Mouse (Mus musculus): ENCODE data around the gene Adck1. TPM values are rescaled to one million over a fixed set of nuclear protein-coding genes. Genes with fewer than 3 reads are reported as not detected.

The Adck1 gene
- polyA plus RNA-seq, 1 experiment from 2014 or later = 11.2 TPM

DNA sequence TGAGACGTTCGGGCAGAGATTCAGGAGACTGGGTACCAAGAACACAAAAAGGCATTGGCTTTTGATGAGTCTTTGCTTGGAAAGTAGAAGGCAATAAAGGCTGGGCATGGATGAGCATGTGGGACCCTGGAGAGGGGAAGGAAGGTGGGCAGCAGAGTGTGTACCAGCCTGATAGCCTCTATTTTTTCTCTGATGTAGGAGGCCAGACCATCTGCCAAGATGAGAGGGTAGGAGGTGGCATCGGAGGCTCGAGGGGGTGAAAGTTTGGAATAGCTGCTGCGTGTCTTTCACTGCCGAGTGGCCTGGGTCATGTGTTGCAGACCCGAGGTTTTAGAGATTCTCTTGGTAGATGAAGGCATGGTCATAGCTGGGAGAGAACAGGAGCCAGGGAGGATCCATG is 72.8 kb downstream of the Adck1 start:
- Histone ChIP-seq H3K9ac (ENCODE audit: low read depth, low read length) (no peak overlapping the region), H3K27me3 (ENCODE audit: control insufficient read depth, insufficient read depth, low read length) (no peaks in the 10 kb centered on the region), H3K27ac (ENCODE audit: low read depth, low read length) (no peak overlapping the region), H3K36me3 (ENCODE audit: control insufficient read depth, insufficient read depth, low read length) (no peaks in the 10 kb centered on the region), H3K9me3 (ENCODE audit: control insufficient read depth, low read length) (no peaks in the 10 kb centered on the region), H3K4me2 (replicated peaks; ENCODE audit: low read depth, low read length) (no peak overlapping the region), H3K4me3 (ENCODE audit: low read depth, low read length) (no peak overlapping the region), H3K4me1 (replicated peaks; ENCODE audit: control insufficient read depth, insufficient read depth, low read length) (no peaks in the 10 kb centered on the region)
- DNase-seq (ENCODE audit: low spot score) = no peak
- no peak for ATAC-seq (ENCODE audit: low FRiP score)
- WGBS = 94% methylated on average over 7 of the region's 7 CpGs

DNA sequence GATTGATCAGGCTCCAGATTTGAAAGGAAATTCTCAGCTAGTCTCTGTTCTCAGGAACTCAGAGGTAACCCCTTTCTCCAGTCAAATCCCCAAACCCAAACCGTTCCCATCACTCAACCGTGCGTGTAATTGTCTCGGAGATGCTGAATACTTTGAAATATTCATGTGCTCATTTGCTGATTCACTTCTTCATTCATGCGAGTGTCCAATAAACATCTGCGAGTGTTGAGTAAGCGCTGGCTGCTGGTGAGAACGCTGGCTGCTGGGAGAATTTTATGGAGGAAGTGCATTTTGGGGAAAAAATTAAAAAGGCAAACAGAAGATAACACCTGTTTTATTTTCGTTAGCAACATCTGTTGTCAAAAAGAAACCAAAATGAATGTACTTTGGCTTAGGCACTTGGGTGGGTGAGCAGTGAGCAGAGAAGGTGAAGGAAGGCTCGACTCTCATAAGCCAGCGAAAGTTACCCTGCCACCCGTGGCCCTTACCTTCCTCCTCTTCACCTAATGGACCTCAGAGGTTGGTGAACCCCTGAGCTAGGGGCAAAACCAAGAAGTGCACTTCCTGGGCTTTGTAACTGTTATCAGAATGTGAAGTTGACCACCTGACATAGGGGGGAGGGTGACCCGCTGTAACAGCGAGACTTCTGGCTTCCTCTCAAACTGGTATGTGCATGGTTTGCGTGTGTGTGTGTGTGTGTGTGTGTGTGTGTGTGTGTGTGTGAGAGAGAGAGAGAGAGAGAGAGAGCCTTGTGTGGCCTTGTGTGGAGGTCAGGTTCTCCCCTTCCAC is 76.8 kb downstream of the Adck1 start:
- DNase-seq (ENCODE audit: low spot score) = no peak
- ATAC-seq (ENCODE audit: low FRiP score) = no peak
- Histone ChIP-seq H3K27ac (ENCODE audit: low read depth, low read length) (no peak overlapping the region), H3K4me2 (replicated peaks; ENCODE audit: low read depth, low read length) (no peak overlapping the region), H3K36me3 (ENCODE audit: control insufficient read depth, insufficient read depth, low read length) (no peaks in the 10 kb centered on the region), H3K4me1 (replicated peaks; ENCODE audit: control insufficient read depth, insufficient read depth, low read length) (no peaks in the 10 kb centered on the region), H3K27me3 (ENCODE audit: control insufficient read depth, insufficient read depth, low read length) (no peaks in the 10 kb centered on the region), H3K4me3 (ENCODE audit: low read depth, low read length) (no peak overlapping the region), H3K9ac (ENCODE audit: low read depth, low read length) (no peak overlapping the region), H3K9me3 (ENCODE audit: control insufficient read depth, low read length) (no peaks in the 10 kb centered on the region)
- 84% methylated on average over 15 of the region's 15 CpGs for WGBS

DNA sequence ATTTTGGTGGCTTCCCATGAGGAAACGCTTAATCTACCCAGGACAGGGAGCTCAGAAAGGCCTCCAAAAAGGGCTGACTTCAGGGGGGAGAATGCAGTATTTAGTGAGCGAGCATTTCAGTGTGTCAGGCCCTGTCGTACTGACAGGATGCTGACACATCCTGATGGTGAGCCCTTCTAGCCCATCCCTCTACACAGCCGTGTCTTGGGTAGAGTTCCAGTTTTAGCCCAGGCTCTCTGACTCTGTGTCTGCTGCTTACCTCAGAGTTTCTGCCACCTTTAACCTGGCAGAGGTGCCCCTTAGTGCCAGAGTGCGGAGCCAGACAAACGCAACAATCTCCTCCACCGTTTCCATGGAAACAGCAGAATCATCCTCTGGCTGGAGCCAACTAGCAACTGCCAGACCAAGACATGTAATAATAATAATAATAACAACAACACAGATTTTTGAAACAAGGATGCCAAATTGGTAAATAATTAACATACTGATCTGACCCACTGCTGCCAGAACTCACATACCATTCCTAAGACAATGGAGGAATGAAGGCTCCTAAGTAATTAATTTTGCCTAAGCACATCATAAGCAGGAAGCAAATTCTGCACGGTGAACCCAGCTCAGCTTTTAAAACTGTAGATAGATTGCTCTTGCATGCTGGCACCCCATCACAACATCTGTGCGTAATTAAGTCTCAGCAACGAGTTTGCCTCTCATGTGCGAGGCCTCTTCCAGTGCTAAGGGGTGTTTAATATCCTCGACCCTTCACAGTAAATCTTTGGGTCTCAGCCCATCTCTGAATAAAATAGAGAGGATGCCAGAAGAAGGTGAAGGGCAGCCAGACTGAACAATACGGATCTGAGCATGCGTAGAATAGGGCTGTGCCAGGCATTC is 81.8 kb downstream of the Adck1 start:
- Histone ChIP-seq H3K4me2 (replicated peaks; ENCODE audit: low read depth, low read length) (no peak overlapping the region), H3K27me3 (ENCODE audit: control insufficient read depth, insufficient read depth, low read length) (no peaks in the 10 kb centered on the region), H3K9ac (ENCODE audit: low read depth, low read length) (no peak overlapping the region), H3K9me3 (ENCODE audit: control insufficient read depth, low read length) (no peaks in the 10 kb centered on the region), H3K27ac (ENCODE audit: low read depth, low read length) (no peak overlapping the region), H3K4me3 (ENCODE audit: low read depth, low read length) (no peak overlapping the region), H3K36me3 (ENCODE audit: control insufficient read depth, insufficient read depth, low read length) (no peaks in the 10 kb centered on the region), H3K4me1 (replicated peaks; ENCODE audit: control insufficient read depth, insufficient read depth, low read length) (no peaks in the 10 kb centered on the region)
- WGBS = 81% methylated on average over 14 of the region's 14 CpGs
- DNase-seq (ENCODE audit: low spot score) (no peak), ATAC-seq (ENCODE audit: low FRiP score) (no peak)

DNA sequence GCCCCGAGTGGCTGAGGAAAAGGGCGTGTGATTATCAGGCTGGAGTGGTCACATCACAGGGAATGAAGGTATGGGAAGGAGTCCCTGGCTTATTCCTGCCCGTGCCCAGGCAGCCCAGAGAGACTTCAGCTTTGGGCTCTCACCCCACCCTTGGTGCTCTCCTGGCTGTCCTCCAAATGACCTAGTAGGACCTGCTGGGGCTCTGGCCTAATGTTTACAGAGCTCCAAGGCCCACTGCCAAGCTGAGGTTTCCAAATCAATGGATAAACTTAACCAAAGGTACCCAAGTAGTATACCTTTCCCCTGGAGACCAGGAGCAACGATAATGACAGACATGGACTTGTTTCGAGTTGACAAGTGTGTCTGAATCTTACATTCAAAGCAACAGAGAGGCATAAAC is 83.7 kb downstream of the Adck1 start:
- no peak for ATAC-seq (ENCODE audit: low FRiP score)
- H3K27ac ChIP-seq (ENCODE audit: low read depth, low read length) = no peak overlapping the region

DNA sequence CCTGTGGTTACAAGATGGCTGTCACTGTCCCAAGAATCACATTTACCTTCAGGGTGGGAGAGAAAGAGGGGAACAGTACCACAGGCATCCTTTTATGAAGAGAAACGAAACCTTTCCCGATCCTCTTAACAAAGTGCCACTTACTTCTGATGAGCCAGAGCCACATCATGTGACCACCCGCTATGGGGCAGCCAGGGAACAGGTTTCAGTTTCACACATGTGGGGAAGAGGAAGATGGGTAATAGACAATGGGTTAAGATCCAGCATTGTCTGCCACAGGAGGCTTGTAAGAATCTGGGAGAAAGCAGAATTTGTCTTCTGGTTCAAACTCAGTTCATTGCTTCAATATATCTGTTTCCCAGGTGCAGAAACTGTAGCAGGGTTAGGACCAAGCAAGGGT is 85.1 kb downstream of the Adck1 start:
- H3K36me3 ChIP-seq (ENCODE audit: control insufficient read depth, insufficient read depth, low read length) = no peaks in the 10 kb centered on the region
- ATAC-seq (ENCODE audit: low FRiP score) = no peak
- no peaks in the 10 kb centered on the region for H3K9me3 ChIP-seq (ENCODE audit: control insufficient read depth, low read length)
- no peaks in the 10 kb centered on the region for H3K4me1 ChIP-seq (replicated peaks; ENCODE audit: control insufficient read depth, insufficient read depth, low read length)
- no peak overlapping the region for H3K4me3 ChIP-seq (ENCODE audit: low read depth, low read length)
- no peak overlapping the region for H3K4me2 ChIP-seq (replicated peaks; ENCODE audit: low read depth, low read length)
- no peaks in the 10 kb centered on the region for H3K27me3 ChIP-seq (ENCODE audit: control insufficient read depth, insufficient read depth, low read length)
- DNase-seq (ENCODE audit: low spot score) = no peak
- H3K27ac ChIP-seq (ENCODE audit: low read depth, low read length) = no peak overlapping the region
- 86% methylated on average over 3 of the region's 3 CpGs for WGBS
- H3K9ac ChIP-seq (ENCODE audit: low read depth, low read length) = no peak overlapping the region

More for the DNA sequence above, 83.7 kb downstream of the Adck1 start:
- Histone ChIP-seq H3K4me3 (ENCODE audit: low read depth, low read length) (no peak overlapping the region), H3K36me3 (ENCODE audit: control insufficient read depth, insufficient read depth, low read length) (no peaks in the 10 kb centered on the region), H3K4me1 (replicated peaks; ENCODE audit: control insufficient read depth, insufficient read depth, low read length) (no peaks in the 10 kb centered on the region), H3K9me3 (ENCODE audit: control insufficient read depth, low read length) (no peaks in the 10 kb centered on the region), H3K4me2 (replicated peaks; ENCODE audit: low read depth, low read length) (no peak overlapping the region), H3K9ac (ENCODE audit: low read depth, low read length) (no peak overlapping the region), H3K27me3 (ENCODE audit: control insufficient read depth, insufficient read depth, low read length) (no peaks in the 10 kb centered on the region)
- DNase-seq (ENCODE audit: low spot score) = no peak
- 85% methylated on average over 5 of the region's 5 CpGs for WGBS

DNA sequence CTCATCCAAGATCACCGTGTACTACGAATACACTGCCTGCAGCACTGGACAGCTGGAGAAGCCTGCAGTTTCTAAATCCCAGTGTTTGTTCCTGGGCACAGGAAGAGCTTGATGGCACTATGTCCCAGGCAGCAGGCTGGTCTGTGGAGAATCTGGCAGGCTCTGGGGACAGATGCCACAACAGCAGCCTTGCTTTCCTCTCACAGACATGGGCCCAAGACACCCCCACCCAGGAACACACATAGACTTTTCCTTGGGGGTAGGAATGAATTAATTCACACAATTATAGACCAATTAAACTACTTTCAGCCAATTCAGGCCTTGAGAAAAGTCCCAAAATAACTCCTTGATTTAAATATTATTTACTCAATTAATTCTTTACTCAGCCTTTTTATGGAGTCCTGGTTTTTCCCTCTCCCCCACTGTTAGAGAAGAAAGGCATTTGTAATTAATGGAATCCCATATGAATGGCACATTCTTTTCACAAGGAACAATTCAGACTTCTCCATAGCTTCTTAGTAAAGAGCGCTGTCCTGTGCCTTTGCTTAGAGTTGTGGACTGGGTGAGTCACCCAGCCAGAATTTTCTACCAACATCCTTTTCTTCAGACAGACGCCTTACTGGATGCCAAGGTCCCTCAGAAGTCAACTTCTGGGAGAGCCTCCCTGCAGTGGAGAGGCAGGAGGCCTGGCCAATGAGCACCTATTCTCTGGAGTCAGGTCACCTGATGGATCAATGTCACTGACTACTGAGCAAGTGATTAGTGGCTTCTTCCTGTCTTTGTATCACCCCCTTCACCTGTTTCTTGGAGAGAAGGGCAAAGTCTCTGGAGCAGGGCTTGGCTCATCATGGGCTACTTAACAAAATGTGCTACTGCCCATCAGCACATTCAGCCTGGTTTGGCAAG is 90.6 kb downstream of the Adck1 start:
- Histone ChIP-seq H3K9me3 (ENCODE audit: control insufficient read depth, low read length) (no peaks in the 10 kb centered on the region), H3K9ac (ENCODE audit: low read depth, low read length) (no peak overlapping the region), H3K4me1 (replicated peaks; ENCODE audit: control insufficient read depth, insufficient read depth, low read length) (no peaks in the 10 kb centered on the region), H3K4me2 (replicated peaks; ENCODE audit: low read depth, low read length) (no peak overlapping the region), H3K27me3 (ENCODE audit: control insufficient read depth, insufficient read depth, low read length) (no peaks in the 10 kb centered on the region), H3K36me3 (ENCODE audit: control insufficient read depth, insufficient read depth, low read length) (no peaks in the 10 kb centered on the region), H3K4me3 (ENCODE audit: low read depth, low read length) (no peak overlapping the region), H3K27ac (ENCODE audit: low read depth, low read length) (no peak overlapping the region)
- ATAC-seq (ENCODE audit: low FRiP score) (no peak), DNase-seq (ENCODE audit: low spot score) (no peak)
- WGBS = 76% methylated on average over 4 of the region's 4 CpGs

DNA sequence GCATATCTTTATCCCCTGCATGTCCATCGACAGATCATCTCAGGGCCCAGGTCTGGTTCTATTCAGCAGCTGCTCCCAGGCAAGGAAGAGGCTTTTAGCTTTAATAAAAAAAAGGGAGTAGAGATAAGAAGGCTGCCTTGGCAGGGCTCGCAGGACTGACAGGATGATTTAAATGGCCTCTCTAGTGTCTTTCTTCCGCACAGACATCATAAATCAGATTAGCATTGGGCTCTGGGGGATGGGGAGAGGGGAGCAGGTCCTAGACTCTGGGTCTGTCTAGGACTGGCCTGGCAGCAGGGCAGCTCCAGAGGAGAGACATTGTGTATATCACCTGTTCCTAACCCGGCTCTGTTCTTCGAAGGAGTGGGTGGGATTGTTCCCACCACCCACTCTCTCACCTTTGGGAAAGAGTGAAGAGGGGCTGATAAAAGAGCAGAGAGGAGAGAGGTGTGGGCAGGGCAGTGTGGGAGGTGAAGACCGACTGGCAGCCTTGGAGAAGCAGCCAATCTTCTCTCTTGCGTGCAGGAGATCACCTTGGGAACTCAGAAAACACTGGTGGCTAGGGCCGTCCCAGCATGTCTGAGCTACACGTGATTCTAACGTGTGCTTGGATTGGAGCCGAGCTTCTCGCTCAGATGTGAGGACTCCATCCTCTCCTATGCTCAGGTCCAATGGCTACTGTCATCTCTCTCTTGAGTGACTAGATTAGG is 94.5 kb downstream of the Adck1 start:
- H3K36me3 ChIP-seq (ENCODE audit: control insufficient read depth, insufficient read depth, low read length) = 0 out of 2 replicates have a peak, but pooled peaks cover 2% of the 10 kb centered on the region
- no peak overlapping the region for H3K9ac ChIP-seq (ENCODE audit: low read depth, low read length)
- 86% methylated on average over 12 of the region's 12 CpGs for WGBS
- H3K27me3 ChIP-seq (ENCODE audit: control insufficient read depth, insufficient read depth, low read length) = no peaks in the 10 kb centered on the region
- H3K4me1 ChIP-seq (replicated peaks; ENCODE audit: control insufficient read depth, insufficient read depth, low read length) = no peaks in the 10 kb centered on the region
- H3K27ac ChIP-seq (ENCODE audit: low read depth, low read length) = no peak overlapping the region
- H3K4me2 ChIP-seq (replicated peaks; ENCODE audit: low read depth, low read length) = no peak overlapping the region
- DNase-seq (ENCODE audit: low spot score) = no peak
- H3K4me3 ChIP-seq (ENCODE audit: low read depth, low read length) = no peak overlapping the region
- H3K9me3 ChIP-seq (ENCODE audit: control insufficient read depth, low read length) = no peaks in the 10 kb centered on the region
- ATAC-seq (ENCODE audit: low FRiP score) = peak; percentile 46

DNA sequence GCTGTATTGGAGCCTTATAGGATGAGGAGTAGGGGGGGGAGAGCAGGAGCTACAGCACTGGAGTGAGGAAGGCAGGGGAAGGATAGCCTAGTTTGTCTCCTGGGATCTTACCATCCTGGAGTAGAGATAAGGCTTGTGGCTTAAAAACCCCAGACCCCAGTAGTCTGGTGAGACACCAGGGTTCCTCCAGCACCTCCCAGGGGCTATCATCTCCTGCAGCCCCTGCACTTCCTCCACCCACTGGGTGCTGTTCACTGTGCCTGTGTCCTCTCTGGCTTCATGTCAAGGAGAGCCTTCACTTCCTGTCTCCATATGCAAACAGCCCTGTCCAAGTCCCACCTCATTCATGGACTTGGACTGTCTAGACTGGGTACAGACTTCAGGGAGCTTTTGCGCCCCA is 96.7 kb downstream of the Adck1 start:
- Histone ChIP-seq H3K4me3 (ENCODE audit: low read depth, low read length) (no peak overlapping the region), H3K4me2 (replicated peaks; ENCODE audit: low read depth, low read length) (no peak overlapping the region), H3K27me3 (ENCODE audit: control insufficient read depth, insufficient read depth, low read length) (no peaks in the 10 kb centered on the region), H3K9me3 (ENCODE audit: control insufficient read depth, low read length) (no peaks in the 10 kb centered on the region), H3K9ac (ENCODE audit: low read depth, low read length) (no peak overlapping the region), H3K36me3 (ENCODE audit: control insufficient read depth, insufficient read depth, low read length) (0 out of 2 replicates have a peak, but pooled peaks cover 2% of the 10 kb centered on the region), H3K27ac (ENCODE audit: low read depth, low read length) (no peak overlapping the region), H3K4me1 (replicated peaks; ENCODE audit: control insufficient read depth, insufficient read depth, low read length) (no peaks in the 10 kb centered on the region)
- DNase-seq (ENCODE audit: low spot score) (no peak), ATAC-seq (ENCODE audit: low FRiP score) (no peak)
- 96% methylated on average over 1 of the region's 1 CpGs for WGBS
